Mouse (Mus musculus) midbrain, postnatal 0 days (tissue): Measurements from ENCODE around the gene Trappc10. TPM values are rescaled to one million over a fixed set of nuclear protein-coding genes. Genes with fewer than 3 reads are reported as not detected.

Experiments used
- ATAC-seq: fragments of 200-750 bp; cut with Nextera tagmentation; 2 replicates; pipeline ENCODE4 v1.8.0; 2017; ENCODE audit warnings: moderate number of reproducible peaks, mild to moderate bottlenecking, moderate TSS enrichment, moderate library complexity; ENCODE audit not compliant: low FRiP score
- DNase-seq: peaks from one replicate; pipeline ENCODE4 v3.0.0-alpha.2; 2015; ENCODE audit warnings: low spot score
- H3K27ac ChIP-seq: fragments of 300-500 bp; sonication (generic); 2 replicates; pipeline ENCODE4 v1.5.1; 2014; ENCODE audit warnings: low read depth, mild to moderate bottlenecking, low read length, mixed read lengths
- H3K27me3 ChIP-seq: fragments of 300-500 bp; sonication (generic); 2 replicates; pipeline ENCODE4 v1.6.1; 2014; ENCODE audit warnings: low read length, control low read depth, mixed read lengths; ENCODE audit not compliant: insufficient read depth
- H3K36me3 ChIP-seq: fragments of 300-500 bp; sonication (generic); 2 replicates; pipeline ENCODE4 v1.6.1; 2014; ENCODE audit warnings: low read length, control low read depth, mixed read lengths; ENCODE audit not compliant: insufficient read depth
- H3K4me1 ChIP-seq: fragments of 300-500 bp; sonication (generic); 2 replicates; pipeline ENCODE4 v1.6.1; 2014; ENCODE audit warnings: mild to moderate bottlenecking, control low read depth, antibody characterized with exemption, low read length, mixed read lengths; ENCODE audit not compliant: insufficient read depth
- H3K4me2 ChIP-seq: fragments of 300-500 bp; sonication (generic); 2 replicates; pipeline ENCODE4 v1.6.1; 2014; ENCODE audit warnings: low read depth, mild to moderate bottlenecking, low read length, mixed read lengths; ENCODE audit not compliant: poor library complexity, severe bottlenecking
- H3K4me3 ChIP-seq: fragments of 300-500 bp; sonication (generic); 2 replicates; pipeline ENCODE4 v1.5.1; 2014; ENCODE audit warnings: low read depth, mild to moderate bottlenecking, low read length, moderate library complexity
- H3K9ac ChIP-seq: fragments of 300-500 bp; sonication (generic); replicated peaks from 2 replicates; pipeline ENCODE4 v1.6.1; 2014; ENCODE audit warnings: mild to moderate bottlenecking, low read length, moderate library complexity, mixed read lengths; ENCODE audit not compliant: poor library complexity, severe bottlenecking
- H3K9me3 ChIP-seq: fragments of 300-500 bp; sonication (generic); 2 replicates; pipeline ENCODE4 v1.6.1; 2016; ENCODE audit warnings: low read length, control low read depth
- CTCF ChIP-seq: IDR thresholded peaks from 2 replicates; pipeline ENCODE4 v1.5.1; 2016; ENCODE audit warnings: antibody characterized with exemption, mild to moderate bottlenecking
- WGBS: fragments of 180-500 bp; shearing (Covaris S2); extraction: QIAGEN DNeasy Blood & Tissue Kit; methylation state at CpG from one replicate; pipeline ENCODE4 v1.1.7; 2014; 5-methylcytosine and 5-hydroxymethylcytosine counted together
- polyA plus RNA-seq: library from polyadenylated mRNA; unstranded; fragments of >200 nt; fragmentation: Nextera tagmentation; extraction: Ambion mirVana; gene quantifications from 2 replicates; pipeline ENCODE4 v1.2.1, GENCODE M21; 2015
- total RNA-seq: library from RNA; depleted of rRNA; stranded (reverse); fragments of >200 nt; gene quantifications from 2 replicates; pipeline ENCODE4 v1.2.3, GENCODE M21; 2014

Trappc10 gene
- total and polyA plus RNA-seq, 2 experiments from 2014 or later = 42.2 to 102 TPM

DNA sequence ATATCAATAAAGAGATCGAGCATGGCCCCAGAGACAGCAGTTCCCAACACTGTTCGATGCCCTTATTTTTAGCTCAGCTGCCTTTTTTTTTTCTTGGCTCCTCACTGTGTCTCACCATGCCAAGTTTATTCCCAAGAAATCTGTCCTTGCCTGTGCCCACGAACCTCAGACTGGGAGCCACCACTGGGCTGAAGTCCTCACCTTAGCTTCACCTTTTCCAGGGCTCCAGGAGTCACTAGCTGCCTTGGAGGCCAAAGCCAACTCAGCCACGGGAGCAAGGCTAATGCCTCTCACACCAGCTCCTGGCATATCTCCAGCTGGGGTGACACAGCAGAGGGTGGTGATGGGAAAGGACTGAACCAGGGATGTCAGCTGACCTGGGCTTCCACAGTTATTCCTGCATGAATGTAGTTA, 11.2 kb upstream of the Trappc10 start:
- H3K9ac ChIP-seq = no peak overlapping the region
- 69% methylated on average over 4 of the region's 4 CpGs for WGBS

DNA sequence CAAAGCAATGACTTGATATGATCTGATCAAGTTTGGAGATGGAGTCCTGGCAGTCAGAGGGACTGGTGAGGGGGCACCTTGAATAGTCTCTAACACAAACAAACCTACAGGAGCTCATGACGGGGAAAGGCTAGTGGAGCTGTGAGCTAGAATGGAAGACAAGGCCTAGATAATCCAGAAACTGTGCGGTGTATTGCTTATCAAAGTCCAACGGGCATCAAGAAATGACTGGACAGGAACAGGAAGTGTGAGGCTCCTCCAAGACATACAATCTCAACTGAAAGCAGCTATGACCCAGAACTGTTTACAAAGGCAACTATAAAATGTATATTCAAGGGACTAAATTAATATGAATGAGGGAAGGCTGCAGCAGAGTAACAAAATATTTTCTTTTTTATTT, 2.8 kb upstream of the Trappc10 start:
- WGBS = 86% methylated on average over 3 of the region's 3 CpGs
- ATAC-seq = no peak
- Histone ChIP-seq H3K36me3 (no peaks in the 10 kb centered on the region), H3K9me3 (no peaks in the 10 kb centered on the region), H3K4me2 (no peak overlapping the region), H3K4me3 (no peak overlapping the region), H3K27me3 (no peaks in the 10 kb centered on the region), H3K4me1 (no peaks in the 10 kb centered on the region; the same call in 1 of the 2 replicates), H3K27ac (no peak overlapping the region), H3K9ac (no peak overlapping the region)
- no peak for TF ChIP-seq CTCF
- DNase-seq = no peak

More for the DNA sequence above, 11.2 kb upstream of the Trappc10 start:
- Histone ChIP-seq H3K36me3 (no peaks in the 10 kb centered on the region), H3K4me3 (no peak overlapping the region), H3K4me1 (no peaks in the 10 kb centered on the region), H3K27me3 (no peaks in the 10 kb centered on the region), H3K9me3 (no peaks in the 10 kb centered on the region), H3K4me2 (no peak overlapping the region), H3K27ac (no peak overlapping the region)
- no peak for ATAC-seq
- no peak for TF ChIP-seq CTCF
- DNase-seq = no peak

DNA sequence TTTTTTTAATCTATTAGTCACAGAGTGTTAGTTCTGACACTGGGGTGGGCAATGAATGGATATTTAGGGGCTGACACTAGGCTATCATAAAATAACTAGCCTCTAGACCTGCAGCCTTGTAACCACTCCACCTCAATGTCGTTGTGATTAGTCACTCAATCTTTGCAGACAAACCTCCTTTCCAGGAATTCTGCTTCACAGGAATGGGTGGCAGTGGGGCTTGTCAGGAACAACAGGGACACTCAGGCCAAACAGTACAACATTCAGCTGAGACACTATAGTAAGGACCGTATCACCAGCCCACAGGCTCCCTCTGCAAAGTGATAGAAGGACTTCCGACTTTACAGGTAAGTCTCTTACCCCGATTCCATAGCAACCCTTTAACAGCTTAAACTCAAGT, 2.3 kb upstream of the Trappc10 start:
- H3K27me3 ChIP-seq = no peaks in the 10 kb centered on the region
- no peak overlapping the region for H3K9ac ChIP-seq
- no peak overlapping the region for H3K4me3 ChIP-seq
- DNase-seq = no peak
- no peak for TF ChIP-seq CTCF
- H3K36me3 ChIP-seq = no peaks in the 10 kb centered on the region
- no peak overlapping the region for H3K4me2 ChIP-seq
- no peaks in the 10 kb centered on the region; the same call in 1 of the 2 replicates for H3K4me1 ChIP-seq
- H3K9me3 ChIP-seq = no peaks in the 10 kb centered on the region
- WGBS = 84% methylated on average over 4 of the region's 4 CpGs
- no peak overlapping the region for H3K27ac ChIP-seq
- no peak for ATAC-seq

- no peak for TF ChIP-seq CTCF
- DNase-seq = peak; percentile 49
- H3K27me3 ChIP-seq = no peaks in the 10 kb centered on the region
- H3K4me2 ChIP-seq = peak overlapping the region; percentile 88
- WGBS = 8% methylated on average over 7 of the region's 7 CpGs
- H3K9ac ChIP-seq = peak overlapping the region; percentile 79
- H3K36me3 ChIP-seq = no peaks in the 10 kb centered on the region
- peak overlapping the region; percentile 81 for H3K4me3 ChIP-seq
- H3K4me1 ChIP-seq = no peaks in the 10 kb centered on the region; the same call in 1 of the 2 replicates
- peak overlapping the region; percentile 94 for H3K27ac ChIP-seq
- H3K9me3 ChIP-seq = no peaks in the 10 kb centered on the region
- peak; percentile 61; the same call in 1 of the 2 replicates for ATAC-seq
Observed at GRCm38 (mm10) chr10:78245225-78245547, 745 bp upstream of the Trappc10 start.

GRCm38 (mm10) chr10:78244058-78244437, 393 bp downstream of the Trappc10 start:
- Histone ChIP-seq H3K4me1 (no peaks in the 10 kb centered on the region; the same call in 1 of the 2 replicates), H3K27me3 (no peaks in the 10 kb centered on the region), H3K9ac (peak overlapping the region; percentile 79), H3K36me3 (no peaks in the 10 kb centered on the region), H3K4me3 (peak overlapping the region; percentile 81), H3K4me2 (peak overlapping the region; percentile 88), H3K9me3 (no peaks in the 10 kb centered on the region), H3K27ac (peak overlapping the region; percentile 94)
- ATAC-seq (peak; percentile 44), DNase-seq (no peak)
- WGBS = under 1% methylated on average over 24 of the region's 33 CpGs
- TF ChIP-seq CTCF = no peak

GRCm38 (mm10) chr10:78238926-78239325, 5.5 kb downstream of the Trappc10 start:
- Histone ChIP-seq H3K36me3 (no peaks in the 10 kb centered on the region), H3K4me1 (no peaks in the 10 kb centered on the region; the same call in 1 of the 2 replicates), H3K4me3 (no peak overlapping the region), H3K9me3 (no peaks in the 10 kb centered on the region), H3K4me2 (no peak overlapping the region), H3K9ac (no peak overlapping the region), H3K27me3 (no peaks in the 10 kb centered on the region), H3K27ac (no peak overlapping the region)
- ATAC-seq = no peak
- DNase-seq = no peak
- 84% methylated on average over 6 of the region's 6 CpGs for WGBS
- TF ChIP-seq CTCF = no peak
